Mouse (Mus musculus) intestine, embryonic 14.5 days (tissue): ENCODE results near the gene Tfe3. TPM values are rescaled to one million over a fixed set of nuclear protein-coding genes. Genes with fewer than 3 reads are reported as not detected.
A peak's percentile ranks its signal among the peaks of the same experiment; 100 is the strongest.

ENCODE experiments used
- ATAC-seq: fragments of 200-750 bp; cut with Nextera tagmentation; replicated peaks from 2 replicates; pipeline ENCODE4 v1.8.0; 2017; ENCODE audit warnings: low read depth, moderate number of reproducible peaks, moderate TSS enrichment, moderate library complexity; ENCODE audit not compliant: low FRiP score, low TSS enrichment
- DNase-seq: peaks from one replicate; pipeline ENCODE4 v3.0.0-alpha.2; 2018; ENCODE audit warnings: low spot score
- H3K27ac ChIP-seq: fragments of 300-500 bp; sonication (generic); 2 replicates; pipeline ENCODE4 v1.5.1; 2014; ENCODE audit warnings: low read depth, mild to moderate bottlenecking, control low read depth
- H3K27me3 ChIP-seq: fragments of 300-500 bp; sonication (generic); replicated peaks from 2 replicates; pipeline ENCODE4 v1.6.1; 2014; ENCODE audit warnings: low read length, control low read depth; ENCODE audit not compliant: control insufficient read depth, insufficient read depth
- H3K36me3 ChIP-seq: fragments of 300-500 bp; sonication (generic); 2 replicates; pipeline ENCODE4 v1.6.1; 2014; ENCODE audit warnings: low read length, control low read depth; ENCODE audit not compliant: control insufficient read depth, insufficient read depth
- H3K4me1 ChIP-seq: fragments of 300-500 bp; sonication (generic); replicated peaks from 2 replicates; pipeline ENCODE4 v1.6.1; 2014; ENCODE audit warnings: low read length, control low read depth, mixed read lengths; ENCODE audit not compliant: control insufficient read depth, insufficient read depth
- H3K4me2 ChIP-seq: fragments of 300-500 bp; sonication (generic); 2 replicates; pipeline ENCODE4 v1.6.1; 2014; ENCODE audit warnings: low read length
- H3K4me3 ChIP-seq: fragments of 300-500 bp; sonication (generic); 2 replicates; pipeline ENCODE4 v1.5.1; 2014; ENCODE audit warnings: low read depth, low read length, control low read depth, mixed read lengths
- H3K9ac ChIP-seq: fragments of 300-500 bp; sonication (generic); 2 replicates; pipeline ENCODE4 v1.6.1; 2014; ENCODE audit warnings: mild to moderate bottlenecking, low read length
- H3K9me3 ChIP-seq: fragments of 300-500 bp; sonication (generic); 2 replicates; pipeline ENCODE4 v1.6.1; 2016; ENCODE audit warnings: low read length, control low read depth; ENCODE audit not compliant: control insufficient read depth
- WGBS: fragments of 180-500 bp; shearing (Covaris S2); extraction: QIAGEN DNeasy Blood & Tissue Kit; methylation state at CpG from one replicate; pipeline ENCODE4 v1.1.7; 2014; 5-methylcytosine and 5-hydroxymethylcytosine counted together
- polyA plus RNA-seq: library from polyadenylated mRNA; unstranded; fragments of >200 nt; fragmentation: Nextera tagmentation; extraction: Ambion mirVana; gene quantifications from 2 replicates; pipeline ENCODE4 v1.2.1, GENCODE M21; 2014

Tfe3 gene
- polyA plus RNA-seq, 1 experiment from 2014 or later, result 18.5 TPM

DNA sequence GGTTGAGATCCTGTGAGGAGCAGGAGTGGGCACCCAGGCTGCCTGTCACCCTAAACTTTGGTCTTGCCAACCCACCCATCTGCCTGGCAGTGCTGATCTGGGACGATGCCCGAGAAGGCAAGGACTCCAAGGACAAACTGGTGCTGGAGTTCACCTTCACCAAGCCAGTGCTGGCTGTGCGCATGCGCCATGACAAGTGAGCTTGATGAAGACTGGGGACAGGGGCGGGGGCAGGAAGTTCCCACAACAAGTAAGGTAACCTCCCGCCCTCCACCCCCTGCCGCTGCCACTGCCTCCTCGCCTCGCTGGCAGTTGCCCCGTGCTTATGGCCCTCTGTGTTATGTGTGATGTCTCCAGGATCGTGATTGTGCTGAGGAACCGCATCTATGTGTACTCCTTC, 36.5 kb upstream of the Tfe3 start:
- Histone ChIP-seq H3K4me1 (no peaks in the 10 kb centered on the region), H3K9ac (no peak overlapping the region), H3K4me3 (no peak overlapping the region), H3K27ac (no peak overlapping the region), H3K9me3 (no peaks in the 10 kb centered on the region), H3K27me3 (no peaks in the 10 kb centered on the region), H3K4me2 (no peak overlapping the region), H3K36me3 (peaks cover 12% of the 10 kb centered on the region; the same call in 1 of the 2 replicates)
- DNase-seq (no peak), ATAC-seq (no peak)
- 85% methylated on average over 10 of the region's 12 CpGs for WGBS

DNA sequence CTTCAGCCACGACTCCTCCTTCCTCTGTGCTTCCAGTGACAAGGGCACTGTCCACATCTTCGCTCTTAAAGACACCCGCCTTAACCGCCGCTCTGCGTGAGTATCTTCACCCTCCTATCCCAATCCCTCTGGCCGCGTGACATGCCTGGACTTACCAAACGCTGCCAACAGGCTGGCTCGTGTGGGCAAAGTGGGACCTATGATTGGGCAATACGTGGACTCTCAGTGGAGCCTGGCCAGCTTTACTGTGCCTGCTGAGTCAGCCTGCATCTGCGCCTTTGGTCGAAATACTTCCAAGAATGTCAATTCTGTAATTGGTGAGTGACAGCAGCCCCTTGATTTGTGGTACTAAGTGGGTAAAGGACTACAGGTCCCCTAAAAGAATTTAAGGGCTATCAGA, 35.2 kb upstream of the Tfe3 start:
- Histone ChIP-seq H3K4me2 (no peak overlapping the region), H3K9me3 (no peaks in the 10 kb centered on the region), H3K9ac (no peak overlapping the region), H3K4me1 (no peaks in the 10 kb centered on the region), H3K27ac (no peak overlapping the region), H3K36me3 (peaks cover 12% of the 10 kb centered on the region; the same call in 1 of the 2 replicates), H3K27me3 (no peaks in the 10 kb centered on the region), H3K4me3 (no peak overlapping the region)
- DNase-seq (no peak), ATAC-seq (no peak)
- WGBS, result 92% methylated on average over 13 of the region's 13 CpGs

DNA sequence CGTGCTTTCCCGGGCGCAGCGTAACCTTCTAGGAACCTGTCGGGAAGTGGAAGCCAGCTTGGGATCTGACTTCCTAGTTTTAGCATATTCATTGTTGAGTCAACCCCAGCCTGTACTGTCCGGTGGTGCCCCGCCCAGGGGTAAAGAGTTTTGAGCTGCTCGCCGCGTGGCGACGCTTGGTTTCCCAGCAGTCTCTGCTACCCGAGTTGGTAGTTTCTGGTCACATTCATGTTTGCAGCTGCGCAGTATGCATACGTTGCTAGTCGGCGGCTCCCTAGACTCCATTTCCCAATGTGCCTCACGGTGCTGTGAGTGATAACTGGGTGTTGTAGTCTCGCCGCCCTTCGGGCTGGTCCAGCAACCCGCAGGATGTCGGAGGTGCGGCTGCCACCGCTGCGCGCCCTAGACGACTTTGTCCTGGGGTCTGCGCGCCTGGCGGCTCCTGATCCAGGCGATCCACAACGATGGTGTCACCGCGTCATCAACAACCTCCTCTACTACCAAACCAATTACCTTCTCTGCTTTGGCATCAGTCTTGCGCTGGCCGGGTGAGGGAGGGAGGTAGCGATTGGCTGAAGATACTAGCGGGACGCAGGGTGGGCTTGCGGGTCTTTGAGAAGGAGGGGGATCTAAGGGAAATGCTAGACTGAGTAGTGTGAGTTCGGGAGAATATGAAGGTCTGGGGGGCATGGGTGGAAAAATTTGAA, 34.0 kb upstream of the Tfe3 start, which contains the start of gene Praf2:
TSS of gene Praf2 (plus strand) at position 225 of the 707 bp plus-strand sequence.
- DNase-seq (peak; percentile 85), ATAC-seq (peak; percentile 93)
- Histone ChIP-seq H3K9ac (peak within 1 kb of the TSS; percentile 47), H3K27ac (peak within 1 kb of the TSS; percentile 57; the same call in 1 of the 2 replicates), H3K27me3 (no peaks in the 10 kb centered on the region), H3K4me1 (no peaks in the 10 kb centered on the region), H3K36me3 (peaks cover 12% of the 10 kb centered on the region; the same call in 1 of the 2 replicates), H3K4me2 (peak within 1 kb of the TSS; percentile 52), H3K4me3 (peak within 1 kb of the TSS; percentile 44), H3K9me3 (no peaks in the 10 kb centered on the region)
- 16% methylated on average over 42 of the region's 42 CpGs for WGBS

GRCm38 (mm10) chrX:7728922-7729265, 33.5 kb upstream of the Tfe3 start:
- Histone ChIP-seq H3K27me3 (no peaks in the 10 kb centered on the region), H3K27ac (no peak overlapping the region; the same call in 1 of the 2 replicates), H3K36me3 (peaks cover 12% of the 10 kb centered on the region; the same call in 1 of the 2 replicates), H3K4me3 (peak overlapping the region; percentile 44), H3K4me1 (no peaks in the 10 kb centered on the region), H3K9ac (peak overlapping the region; percentile 47), H3K4me2 (peak overlapping the region; percentile 52), H3K9me3 (no peaks in the 10 kb centered on the region)
- ATAC-seq (peak; percentile 60), DNase-seq (no peak)
- WGBS, result 8% methylated on average over 4 of the region's 4 CpGs

- Histone ChIP-seq H3K36me3 (0 out of 2 replicates have a peak, but pooled peaks cover 11% of the 10 kb centered on the region), H3K9me3 (no peaks in the 10 kb centered on the region), H3K4me3 (no peak overlapping the region), H3K4me1 (no peaks in the 10 kb centered on the region), H3K27me3 (no peaks in the 10 kb centered on the region), H3K27ac (no peak overlapping the region), H3K9ac (no peak overlapping the region), H3K4me2 (no peak overlapping the region)
- DNase-seq (peak; percentile 79), ATAC-seq (no peak)
- WGBS, result 32% methylated on average over 26 of the region's 26 CpGs
Observed at GRCm38 (mm10) chrX:7733571-7734156, 28.7 kb upstream of the Tfe3 start.

GRCm38 (mm10) chrX:7739336-7740081, 22.9 kb upstream of the Tfe3 start:
- H3K27ac ChIP-seq, result no peak overlapping the region
- H3K36me3 ChIP-seq, result 0 out of 2 replicates have a peak, but pooled peaks cover 11% of the 10 kb centered on the region
- WGBS, result 61% methylated on average over 14 of the region's 14 CpGs
- no peak overlapping the region for H3K9ac ChIP-seq
- no peak overlapping the region for H3K4me3 ChIP-seq
- DNase-seq, result no peak
- peak; percentile 76 for ATAC-seq
- H3K4me2 ChIP-seq, result peak overlapping the region; percentile 13
- H3K9me3 ChIP-seq, result no peaks in the 10 kb centered on the region
- no peaks in the 10 kb centered on the region for H3K27me3 ChIP-seq
- no peaks in the 10 kb centered on the region for H3K4me1 ChIP-seq

- peak; percentile 73 for ATAC-seq
- H3K4me1 ChIP-seq, result no peaks in the 10 kb centered on the region
- H3K4me2 ChIP-seq, result peak overlapping the region; percentile 13
- no peak overlapping the region for H3K4me3 ChIP-seq
- H3K27me3 ChIP-seq, result no peaks in the 10 kb centered on the region
- H3K9me3 ChIP-seq, result no peaks in the 10 kb centered on the region
- no peak overlapping the region for H3K9ac ChIP-seq
- 39% methylated on average over 10 of the region's 10 CpGs for WGBS
- H3K27ac ChIP-seq, result no peak overlapping the region
- 0 out of 2 replicates have a peak, but pooled peaks cover 11% of the 10 kb centered on the region for H3K36me3 ChIP-seq
- no peak for DNase-seq
Observed at GRCm38 (mm10) chrX:7740082-7740819, 22.1 kb upstream of the Tfe3 start.

DNA sequence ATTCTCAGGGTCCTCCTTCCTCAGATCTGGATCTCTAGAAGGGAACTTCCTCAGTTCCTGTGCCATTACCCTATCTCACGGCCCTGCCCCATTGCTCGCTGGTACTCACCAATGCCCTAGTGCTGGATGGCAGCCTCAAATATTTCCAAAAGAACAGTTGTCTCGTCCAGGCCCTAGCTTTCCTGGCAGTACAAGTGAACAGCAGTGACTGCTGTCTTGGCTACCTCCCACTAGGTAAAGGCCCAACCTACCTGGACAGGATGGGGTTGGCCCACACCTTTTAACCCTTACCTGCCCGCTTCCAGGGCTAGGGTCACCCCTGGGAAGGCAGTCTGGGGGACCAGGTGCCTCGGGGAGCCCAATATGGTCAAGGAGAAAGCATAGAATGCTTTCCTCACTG, 21.3 kb upstream of the Tfe3 start:
- Histone ChIP-seq H3K4me1 (no peaks in the 10 kb centered on the region), H3K9ac (no peak overlapping the region), H3K9me3 (no peaks in the 10 kb centered on the region), H3K27ac (no peak overlapping the region), H3K4me3 (no peak overlapping the region), H3K27me3 (no peaks in the 10 kb centered on the region), H3K4me2 (no peak overlapping the region), H3K36me3 (0 out of 2 replicates have a peak, but pooled peaks cover 11% of the 10 kb centered on the region)
- ATAC-seq, result no peak
- DNase-seq, result no peak
- 64% methylated on average over 5 of the region's 5 CpGs for WGBS
